Mouse (Mus musculus): ENCODE measurements at regions not wholly inside any gene's neighbourhood (a gene's known extent, or its start where the extent isn't known, plus 50 kb on each side); places are given as distances from the start of the nearest gene placed in this dataset.

- WGBS: 68% methylated on average over 5 of the region's 5 CpGs
- no peaks in the 10 kb centered on the region for H3K9me3 ChIP-seq (ENCODE audit: control insufficient read depth, low read length)
- no peak overlapping the region for H3K9ac ChIP-seq (ENCODE audit: low read length)
- H3K27ac ChIP-seq (replicated peaks; ENCODE audit: low read depth, low read length): no peak overlapping the region
- H3K4me2 ChIP-seq (ENCODE audit: low read depth, severe bottlenecking): no peak overlapping the region
- ATAC-seq (ENCODE audit: insufficient number of reproducible peaks, low FRiP score, low TSS enrichment, low read depth) (no peak), DNase-seq (ENCODE audit: low spot score) (no peak)
- H3K4me3 ChIP-seq (ENCODE audit: low read depth, low read length): no peak overlapping the region
- no peaks in the 10 kb centered on the region for H3K36me3 ChIP-seq (ENCODE audit: control insufficient read depth, insufficient read depth, low read length)
- H3K27me3 ChIP-seq (ENCODE audit: control insufficient read depth, insufficient read depth, low read length): no peaks in the 10 kb centered on the region
- peaks cover 8% of the 10 kb centered on the region; the same call in 1 of the 2 replicates for H3K4me1 ChIP-seq (ENCODE audit: control insufficient read depth, insufficient read depth, low read length)
Measured at GRCm38 (mm10) chr9:62220451-62220850, 61.6 kb downstream of the Spesp1 start.

GRCm38 (mm10) chr9:62215151-62215859, 66.7 kb downstream of the Spesp1 start:
- Histone ChIP-seq H3K9me3 (ENCODE audit: control insufficient read depth, low read length) (no peaks in the 10 kb centered on the region), H3K27me3 (ENCODE audit: control insufficient read depth, insufficient read depth, low read length) (no peaks in the 10 kb centered on the region), H3K4me2 (ENCODE audit: low read depth, severe bottlenecking) (no peak overlapping the region), H3K4me3 (ENCODE audit: low read depth, low read length) (no peak overlapping the region), H3K36me3 (ENCODE audit: control insufficient read depth, insufficient read depth, low read length) (no peaks in the 10 kb centered on the region), H3K4me1 (ENCODE audit: control insufficient read depth, insufficient read depth, low read length) (0 out of 2 replicates have a peak, but pooled peaks cover 5% of the 10 kb centered on the region), H3K9ac (ENCODE audit: low read length) (no peak overlapping the region), H3K27ac (replicated peaks; ENCODE audit: low read depth, low read length) (no peak overlapping the region)
- WGBS: 49% methylated on average over 13 of the region's 13 CpGs
- ATAC-seq (ENCODE audit: insufficient number of reproducible peaks, low FRiP score, low TSS enrichment, low read depth) (no peak), DNase-seq (ENCODE audit: low spot score) (no peak)

GRCm38 (mm10) chr9:62214546-62214945, 67.5 kb downstream of the Spesp1 start:
- no peaks in the 10 kb centered on the region for H3K36me3 ChIP-seq (ENCODE audit: control insufficient read depth, insufficient read depth, low read length)
- ATAC-seq (ENCODE audit: insufficient number of reproducible peaks, low FRiP score, low TSS enrichment, low read depth) (no peak), DNase-seq (ENCODE audit: low spot score) (no peak)
- no peaks in the 10 kb centered on the region for H3K27me3 ChIP-seq (ENCODE audit: control insufficient read depth, insufficient read depth, low read length)
- 0 out of 2 replicates have a peak, but pooled peaks cover 5% of the 10 kb centered on the region for H3K4me1 ChIP-seq (ENCODE audit: control insufficient read depth, insufficient read depth, low read length)
- 79% methylated on average over 4 of the region's 4 CpGs for WGBS
- no peak overlapping the region for H3K9ac ChIP-seq (ENCODE audit: low read length)
- H3K4me3 ChIP-seq (ENCODE audit: low read depth, low read length): no peak overlapping the region
- no peak overlapping the region for H3K27ac ChIP-seq (replicated peaks; ENCODE audit: low read depth, low read length)
- no peak overlapping the region for H3K4me2 ChIP-seq (ENCODE audit: low read depth, severe bottlenecking)
- no peaks in the 10 kb centered on the region for H3K9me3 ChIP-seq (ENCODE audit: control insufficient read depth, low read length)

- no peaks in the 10 kb centered on the region for H3K27me3 ChIP-seq (ENCODE audit: control insufficient read depth, insufficient read depth, low read length)
- WGBS: 46% methylated on average over 6 of the region's 6 CpGs
- DNase-seq (ENCODE audit: low spot score) (no peak), ATAC-seq (ENCODE audit: insufficient number of reproducible peaks, low FRiP score, low TSS enrichment, low read depth) (no peak)
- no peak overlapping the region for H3K4me2 ChIP-seq (ENCODE audit: low read depth, severe bottlenecking)
- H3K4me1 ChIP-seq (ENCODE audit: control insufficient read depth, insufficient read depth, low read length): 0 out of 2 replicates have a peak, but pooled peaks cover 5% of the 10 kb centered on the region
- no peak overlapping the region for H3K4me3 ChIP-seq (ENCODE audit: low read depth, low read length)
- no peak overlapping the region for H3K9ac ChIP-seq (ENCODE audit: low read length)
- H3K27ac ChIP-seq (replicated peaks; ENCODE audit: low read depth, low read length): no peak overlapping the region
- H3K9me3 ChIP-seq (ENCODE audit: control insufficient read depth, low read length): no peaks in the 10 kb centered on the region
- H3K36me3 ChIP-seq (ENCODE audit: control insufficient read depth, insufficient read depth, low read length): no peaks in the 10 kb centered on the region
Measured at GRCm38 (mm10) chr9:62212615-62213014, 69.4 kb downstream of the Spesp1 start.

- Histone ChIP-seq H3K4me2 (ENCODE audit: low read depth, severe bottlenecking) (no peak overlapping the region), H3K4me1 (ENCODE audit: control insufficient read depth, insufficient read depth, low read length) (0 out of 2 replicates have a peak, but pooled peaks cover 5% of the 10 kb centered on the region), H3K27me3 (ENCODE audit: control insufficient read depth, insufficient read depth, low read length) (no peaks in the 10 kb centered on the region), H3K9me3 (ENCODE audit: control insufficient read depth, low read length) (no peaks in the 10 kb centered on the region), H3K4me3 (ENCODE audit: low read depth, low read length) (no peak overlapping the region), H3K27ac (replicated peaks; ENCODE audit: low read depth, low read length) (no peak overlapping the region), H3K36me3 (ENCODE audit: control insufficient read depth, insufficient read depth, low read length) (no peaks in the 10 kb centered on the region), H3K9ac (ENCODE audit: low read length) (no peak overlapping the region)
- ATAC-seq (ENCODE audit: insufficient number of reproducible peaks, low FRiP score, low TSS enrichment, low read depth) (no peak), DNase-seq (ENCODE audit: low spot score) (no peak)
- WGBS: 87% methylated on average over 5 of the region's 5 CpGs
Measured at GRCm38 (mm10) chr9:62210815-62211214, 71.2 kb downstream of the Spesp1 start.

- Histone ChIP-seq H3K27me3 (ENCODE audit: control insufficient read depth, insufficient read depth, low read length) (no peaks in the 10 kb centered on the region), H3K27ac (replicated peaks; ENCODE audit: low read depth, low read length) (no peak overlapping the region), H3K9me3 (ENCODE audit: control insufficient read depth, low read length) (no peaks in the 10 kb centered on the region), H3K4me2 (ENCODE audit: low read depth, severe bottlenecking) (no peak overlapping the region), H3K4me3 (ENCODE audit: low read depth, low read length) (no peak overlapping the region), H3K36me3 (ENCODE audit: control insufficient read depth, insufficient read depth, low read length) (no peaks in the 10 kb centered on the region), H3K9ac (ENCODE audit: low read length) (no peak overlapping the region), H3K4me1 (ENCODE audit: control insufficient read depth, insufficient read depth, low read length) (no peaks in the 10 kb centered on the region)
- DNase-seq (ENCODE audit: low spot score) (no peak), ATAC-seq (ENCODE audit: insufficient number of reproducible peaks, low FRiP score, low TSS enrichment, low read depth) (no peak)
- WGBS: 79% methylated on average over 5 of the region's 5 CpGs
Measured at GRCm38 (mm10) chr9:62208436-62208835, 73.6 kb downstream of the Spesp1 start.

- WGBS: 43% methylated on average over 4 of the region's 4 CpGs
- no peaks in the 10 kb centered on the region for H3K27me3 ChIP-seq (ENCODE audit: control insufficient read depth, insufficient read depth, low read length)
- no peak overlapping the region for H3K4me3 ChIP-seq (ENCODE audit: low read depth, low read length)
- H3K9ac ChIP-seq (ENCODE audit: low read length): no peak overlapping the region
- no peaks in the 10 kb centered on the region for H3K9me3 ChIP-seq (ENCODE audit: control insufficient read depth, low read length)
- no peak overlapping the region for H3K27ac ChIP-seq (replicated peaks; ENCODE audit: low read depth, low read length)
- ATAC-seq (ENCODE audit: insufficient number of reproducible peaks, low FRiP score, low TSS enrichment, low read depth) (no peak), DNase-seq (ENCODE audit: low spot score) (no peak)
- no peaks in the 10 kb centered on the region for H3K4me1 ChIP-seq (ENCODE audit: control insufficient read depth, insufficient read depth, low read length)
- H3K4me2 ChIP-seq (ENCODE audit: low read depth, severe bottlenecking): no peak overlapping the region
- no peaks in the 10 kb centered on the region for H3K36me3 ChIP-seq (ENCODE audit: control insufficient read depth, insufficient read depth, low read length)
Measured at GRCm38 (mm10) chr9:62205264-62205663, 76.7 kb downstream of the Spesp1 start.

GRCm38 (mm10) chr9:62203556-62203955, 78.5 kb downstream of the Spesp1 start:
- Histone ChIP-seq H3K4me1 (ENCODE audit: control insufficient read depth, insufficient read depth, low read length) (no peaks in the 10 kb centered on the region), H3K4me2 (ENCODE audit: low read depth, severe bottlenecking) (no peak overlapping the region), H3K4me3 (ENCODE audit: low read depth, low read length) (no peak overlapping the region), H3K36me3 (ENCODE audit: control insufficient read depth, insufficient read depth, low read length) (no peaks in the 10 kb centered on the region), H3K27ac (replicated peaks; ENCODE audit: low read depth, low read length) (no peak overlapping the region), H3K27me3 (ENCODE audit: control insufficient read depth, insufficient read depth, low read length) (no peaks in the 10 kb centered on the region), H3K9me3 (ENCODE audit: control insufficient read depth, low read length) (no peaks in the 10 kb centered on the region), H3K9ac (ENCODE audit: low read length) (no peak overlapping the region)
- WGBS: 68% methylated on average over 4 of the region's 4 CpGs
- DNase-seq (ENCODE audit: low spot score) (no peak), ATAC-seq (ENCODE audit: insufficient number of reproducible peaks, low FRiP score, low TSS enrichment, low read depth) (no peak)

GRCm38 (mm10) chr9:62202331-62202730, 79.7 kb downstream of the Spesp1 start:
- Histone ChIP-seq H3K27ac (replicated peaks; ENCODE audit: low read depth, low read length) (no peak overlapping the region), H3K27me3 (ENCODE audit: control insufficient read depth, insufficient read depth, low read length) (no peaks in the 10 kb centered on the region), H3K9me3 (ENCODE audit: control insufficient read depth, low read length) (no peaks in the 10 kb centered on the region), H3K4me3 (ENCODE audit: low read depth, low read length) (no peak overlapping the region), H3K36me3 (ENCODE audit: control insufficient read depth, insufficient read depth, low read length) (no peaks in the 10 kb centered on the region), H3K4me1 (ENCODE audit: control insufficient read depth, insufficient read depth, low read length) (no peaks in the 10 kb centered on the region), H3K9ac (ENCODE audit: low read length) (no peak overlapping the region), H3K4me2 (ENCODE audit: low read depth, severe bottlenecking) (no peak overlapping the region)
- DNase-seq (ENCODE audit: low spot score) (no peak), ATAC-seq (ENCODE audit: insufficient number of reproducible peaks, low FRiP score, low TSS enrichment, low read depth) (no peak)
- 77% methylated on average over 2 of the region's 2 CpGs for WGBS
